Mouse (Mus musculus) neural tube, embryonic 10.5 days (tissue): Measurements from ENCODE around the gene Nrap.

Experiments used
- DNase-seq: peaks from one replicate; pipeline ENCODE4 v3.0.0-alpha.2; 2017; ENCODE audit warnings: low spot score; ENCODE audit errors: extremely low spot score

The Nrap gene

GRCm38 (mm10) chr19:56319219-56319618 is 70.6 kb downstream of the Nrap start:
- no peak for DNase-seq

- no peak for DNase-seq
Observed at GRCm38 (mm10) chr19:56316531-56316930, 73.3 kb downstream of the Nrap start.

- DNase-seq, result no peak
Observed at GRCm38 (mm10) chr19:56300835-56301234, 89.0 kb downstream of the Nrap start.

GRCm38 (mm10) chr19:56297264-56297663 is 92.6 kb downstream of the Nrap start:
- no peak for DNase-seq

GRCm38 (mm10) chr19:56296668-56297067 is 93.2 kb downstream of the Nrap start:
- no peak for DNase-seq

- peak; percentile 70 for DNase-seq
Observed at GRCm38 (mm10) chr19:56294654-56295399, 95.0 kb downstream of the Nrap start.

- no peak for DNase-seq
Observed at GRCm38 (mm10) chr19:56292335-56292734, 97.5 kb downstream of the Nrap start.

GRCm38 (mm10) chr19:56291898-56292297 is 97.9 kb downstream of the Nrap start:
- no peak for DNase-seq

GRCm38 (mm10) chr19:56289642-56290041 is 100.2 kb downstream of the Nrap start:
- DNase-seq, result no peak

GRCm38 (mm10) chr19:56288436-56288835 is 101.4 kb downstream of the Nrap start:
- no peak for DNase-seq

GRCm38 (mm10) chr19:56287580-56288367 is 102.1 kb downstream of the Nrap start:
- no peak for DNase-seq

GRCm38 (mm10) chr19:56286866-56287265 is 103.0 kb downstream of the Nrap start, which contains the start of gene Habp2:
Gene Habp2 (plus strand): TSS chr19:56287137.
- DNase-seq, result no peak

GRCm38 (mm10) chr19:56285222-56285621 is 104.6 kb downstream of the Nrap start:
- DNase-seq, result no peak

- DNase-seq, result no peak
Observed at GRCm38 (mm10) chr19:56278366-56278765, 111.5 kb downstream of the Nrap start.

- no peak for DNase-seq
Observed at GRCm38 (mm10) chr19:56277951-56278350, 111.9 kb downstream of the Nrap start.

- no peak for DNase-seq
Observed at GRCm38 (mm10) chr19:56277140-56277804, 112.6 kb downstream of the Nrap start.

GRCm38 (mm10) chr19:56272081-56272480 is 117.8 kb downstream of the Nrap start:
- no peak for DNase-seq
